In genomic region chr10:79765228-79765745, GRCm38 (mm10) we compare ENCODE assay signal across 9 mouse cellular contexts. TPM values are rescaled to one million over a fixed set of nuclear protein-coding genes. Genes with fewer than 3 reads are reported as not detected.
DNase-seq lines count a peak whose midpoint lies in the region; ATAC-seq and TF ChIP-seq lines count a peak whose summit lies in the region.
"Had no signal": no experiment of that assay in that cellular context is flagged by ENCODE, and none has a peak within 500 bp of the region (broad histone marks: within the 10 kb centered on the region; RNA-seq: fewer than 3 reads in every experiment).

No protein-coding gene starts in this region.

- peaks cover 22% of the 10 kb centered on the region for H3K36me3 ChIP-seq in lung, embryonic 15.5 days
- peaks cover 24% of the 10 kb centered on the region for H3K36me3 ChIP-seq in forebrain, embryonic 12.5 days (replicated peaks)
- peaks cover 31% of the 10 kb centered on the region for H3K36me3 ChIP-seq in limb, embryonic 12.5 days
- H3K36me3 ChIP-seq in small intestine, adult 2 months (ENCODE audit: control insufficient read depth, insufficient read depth, low read length): peaks cover 22% of the 10 kb centered on the region

- no peaks in the 10 kb centered on the region for H3K9me3 ChIP-seq in lung, embryonic 15.5 days
- no peaks in the 10 kb centered on the region for H3K9me3 ChIP-seq in forebrain, embryonic 12.5 days
- no peaks in the 10 kb centered on the region for H3K9me3 ChIP-seq in limb, embryonic 12.5 days

- peaks cover 36% of the 10 kb centered on the region for H3K4me1 ChIP-seq in lung, embryonic 15.5 days
- H3K4me1 ChIP-seq in forebrain, embryonic 12.5 days: peaks cover 31% of the 10 kb centered on the region
- H3K4me1 ChIP-seq in limb, embryonic 12.5 days (replicated peaks): peaks cover 27% of the 10 kb centered on the region
- H3K4me1 ChIP-seq in small intestine, adult 2 months (ENCODE audit: control insufficient read depth, insufficient read depth, insufficient read length, low read length): peaks cover 24% of the 10 kb centered on the region

- H3K9ac ChIP-seq in lung, embryonic 15.5 days: peak overlapping the region; percentile 93
- H3K9ac ChIP-seq in forebrain, embryonic 12.5 days: peak overlapping the region; percentile 93
- peak overlapping the region; percentile 91 for H3K9ac ChIP-seq in limb, embryonic 12.5 days (replicated peaks)

- 56% methylated on average over 2 of the region's 2 CpGs for WGBS in lung, embryonic 15.5 days
- 64% methylated on average over 2 of the region's 2 CpGs for WGBS in forebrain, embryonic 12.5 days
- WGBS in limb, embryonic 12.5 days: 74% methylated on average over 2 of the region's 2 CpGs
- WGBS in small intestine, adult 2 months: 17% methylated on average over 2 of the region's 2 CpGs

- H3K27me3 ChIP-seq in lung, embryonic 15.5 days: no peaks in the 10 kb centered on the region
- 0 out of 2 replicates have a peak, but pooled peaks cover under 1% of the 10 kb centered on the region for H3K27me3 ChIP-seq in forebrain, embryonic 12.5 days
- no peaks in the 10 kb centered on the region for H3K27me3 ChIP-seq in limb, embryonic 12.5 days
- no peaks in the 10 kb centered on the region for H3K27me3 ChIP-seq in small intestine, adult 2 months (ENCODE audit: control insufficient read depth, insufficient read depth, low read length)

- ATAC-seq in lung, embryonic 15.5 days (ENCODE audit: borderline replicate concordance, extremely low read depth, low FRiP score, low TSS enrichment): no peak
- no peak for ATAC-seq in forebrain, embryonic 12.5 days (ENCODE audit: low FRiP score)
- no peak for ATAC-seq in limb, embryonic 12.5 days (ENCODE audit: insufficient number of reproducible peaks, insufficient read depth, low FRiP score, low TSS enrichment, low read depth)

- no peak for TF ChIP-seq CTCF in small intestine, adult 2 months (IDR thresholded peaks at IDR 0.05; ENCODE audit: extremely low read depth, insufficient read length, insufficient replicate concordance, low read depth, low read length)

- peak overlapping the region; percentile 94 for H3K4me2 ChIP-seq in lung, embryonic 15.5 days
- peak overlapping the region; percentile 94 for H3K4me2 ChIP-seq in forebrain, embryonic 12.5 days
- H3K4me2 ChIP-seq in limb, embryonic 12.5 days: peak overlapping the region; percentile 78

- H3K4me3 ChIP-seq in lung, embryonic 15.5 days: peak overlapping the region; percentile 92
- H3K4me3 ChIP-seq in forebrain, embryonic 12.5 days (replicated peaks): peak overlapping the region; percentile 94
- peak overlapping the region; percentile 92 for H3K4me3 ChIP-seq in limb, embryonic 12.5 days (replicated peaks)
- peak overlapping the region; percentile 92; the same call in 1 of the 2 replicates for H3K4me3 ChIP-seq in small intestine, adult 2 months (ENCODE audit: low read depth, low read length)

- TF ChIP-seq POLR2A in small intestine, adult 2 months (IDR thresholded peaks at IDR 0.05; ENCODE audit: low read depth, low read length): no peak

- no peak overlapping the region for H3K27ac ChIP-seq in lung, embryonic 15.5 days
- no peak overlapping the region for H3K27ac ChIP-seq in forebrain, embryonic 12.5 days
- no peak overlapping the region for H3K27ac ChIP-seq in limb, embryonic 12.5 days
- H3K27ac ChIP-seq in small intestine, adult 2 months (ENCODE audit: insufficient read depth, low read depth, low read length): no peak overlapping the region

- no peak for DNase-seq in lung, postnatal 36 days
- no peak for DNase-seq in thymus, postnatal 25 days
- no peak for DNase-seq in urinary bladder, adult 18-20 months (ENCODE audit: low spot score in 2 of 2)
- DNase-seq in lung, postnatal 10 days: no peak
- DNase-seq: adrenal gland, postnatal 25 days had no signal

RNA-seq across cellular contexts. Expression of gene Rnf126, which starts 1.5 kb away (rescaled TPM):
- 89.7 and 91.3 TPM in 2 replicates for polyA plus RNA-seq in lung, embryonic 15.5 days (2015; fragmentation: Nextera tagmentation; extraction: Ambion mirVana)
- polyA plus RNA-seq in forebrain, embryonic 12.5 days (2016; fragmentation: Nextera tagmentation; extraction: Ambion mirVana): 96.8 and 103 TPM in 2 replicates
- 108 and 113 TPM in 2 replicates for polyA plus RNA-seq in limb, embryonic 12.5 days (2016; fragmentation: Nextera tagmentation; extraction: Ambion mirVana)
- polyA plus RNA-seq in small intestine, adult 2 months (2012; rRNA removed): 130 and 222 TPM in 2 replicates

RNA-seq across cellular contexts. Expression of gene Fgf22, which starts 10.4 kb away (rescaled TPM):
- polyA plus RNA-seq in lung, embryonic 15.5 days (2015; fragmentation: Nextera tagmentation; extraction: Ambion mirVana): 0.12 and 0.30 TPM in 2 replicates
- 0.47 and 0.68 TPM in 2 replicates for polyA plus RNA-seq in forebrain, embryonic 12.5 days (2016; fragmentation: Nextera tagmentation; extraction: Ambion mirVana)
- polyA plus RNA-seq in limb, embryonic 12.5 days (2016; fragmentation: Nextera tagmentation; extraction: Ambion mirVana): 0.24 and 0.60 TPM in 2 replicates
- not detected in 2 replicates for polyA plus RNA-seq in small intestine, adult 2 months (2012; rRNA removed)

RNA-seq across cellular contexts. Expression of gene Fstl3, which starts 11.8 kb away (rescaled TPM):
- 19.2 and 20.5 TPM in 2 replicates for polyA plus RNA-seq in lung, embryonic 15.5 days (2015; fragmentation: Nextera tagmentation; extraction: Ambion mirVana)
- polyA plus RNA-seq in forebrain, embryonic 12.5 days (2016; fragmentation: Nextera tagmentation; extraction: Ambion mirVana): 0.55 and 1.0 TPM in 2 replicates
- polyA plus RNA-seq in limb, embryonic 12.5 days (2016; fragmentation: Nextera tagmentation; extraction: Ambion mirVana): 3.0 and 4.0 TPM in 2 replicates
- 16.0 and 19.6 TPM in 2 replicates for polyA plus RNA-seq in small intestine, adult 2 months (2012; rRNA removed)

RNA-seq across cellular contexts. Expression of gene Polrmt, which starts 18.9 kb away (rescaled TPM):
- polyA plus RNA-seq in lung, embryonic 15.5 days (2015; fragmentation: Nextera tagmentation; extraction: Ambion mirVana): 41.5 and 49.2 TPM in 2 replicates
- polyA plus RNA-seq in forebrain, embryonic 12.5 days (2016; fragmentation: Nextera tagmentation; extraction: Ambion mirVana): 43.7 and 47.6 TPM in 2 replicates
- 54.0 and 54.1 TPM in 2 replicates for polyA plus RNA-seq in limb, embryonic 12.5 days (2016; fragmentation: Nextera tagmentation; extraction: Ambion mirVana)
- 38.7 and 50.0 TPM in 2 replicates for polyA plus RNA-seq in small intestine, adult 2 months (2012; rRNA removed)

RNA-seq across cellular contexts. Expression of gene Prss57, which starts 25.5 kb away (rescaled TPM):
- 0.40 and 1.9 TPM in 2 replicates for polyA plus RNA-seq in lung, embryonic 15.5 days (2015; fragmentation: Nextera tagmentation; extraction: Ambion mirVana)
- polyA plus RNA-seq in forebrain, embryonic 12.5 days (2016; fragmentation: Nextera tagmentation; extraction: Ambion mirVana): 0.09 TPM in 1 of 2 replicates, not detected in the other
- not detected in 2 replicates for polyA plus RNA-seq in limb, embryonic 12.5 days (2016; fragmentation: Nextera tagmentation; extraction: Ambion mirVana)
- polyA plus RNA-seq in small intestine, adult 2 months (2012; rRNA removed): 0.24 and 0.67 TPM in 2 replicates
